Mouse (Mus musculus) hindbrain, embryonic 13.5 days (tissue): ENCODE measurements at regions not wholly inside any gene's neighbourhood (a gene's known extent, or its start where the extent isn't known, plus 50 kb on each side); places are given as distances from the start of the nearest gene placed in this dataset.

Experiments
- ATAC-seq: fragments of 200-750 bp; cut with Nextera tagmentation; 2 replicates; pipeline ENCODE4 v1.8.0; 2017; ENCODE audit warnings: moderate TSS enrichment; ENCODE audit not compliant: low FRiP score
- H3K27ac ChIP-seq: fragments of 300-500 bp; sonication (generic); 2 replicates; pipeline ENCODE4 v1.5.1; 2015; ENCODE audit warnings: inconsistent platforms, mild to moderate bottlenecking, moderate library complexity
- H3K27me3 ChIP-seq: fragments of 300-500 bp; sonication (generic); 2 replicates; pipeline ENCODE4 v1.6.1; 2015; ENCODE audit warnings: mild to moderate bottlenecking, inconsistent platforms
- H3K36me3 ChIP-seq: fragments of 300-500 bp; sonication (generic); 2 replicates; pipeline ENCODE4 v1.6.1; 2015; ENCODE audit warnings: mild to moderate bottlenecking, inconsistent platforms
- H3K4me1 ChIP-seq: fragments of 300-500 bp; sonication (generic); replicated peaks from 2 replicates; pipeline ENCODE4 v1.6.1; 2015; ENCODE audit warnings: inconsistent platforms
- H3K4me2 ChIP-seq: fragments of 300-500 bp; sonication (generic); 2 replicates; pipeline ENCODE4 v1.6.1; 2015; ENCODE audit warnings: inconsistent platforms, mild to moderate bottlenecking, moderate library complexity
- H3K4me3 ChIP-seq: fragments of 300-500 bp; sonication (generic); 2 replicates; pipeline ENCODE4 v1.5.1; 2015; ENCODE audit warnings: mild to moderate bottlenecking, inconsistent platforms
- H3K9ac ChIP-seq: fragments of 300-500 bp; sonication (generic); 2 replicates; pipeline ENCODE4 v1.6.1; 2015; ENCODE audit warnings: mild to moderate bottlenecking, inconsistent platforms
- H3K9me3 ChIP-seq: fragments of 300-500 bp; sonication (generic); 2 replicates; pipeline ENCODE4 v1.6.1; 2016; ENCODE audit warnings: inconsistent platforms
- WGBS: fragments of 180-500 bp; shearing (Covaris S2); methylation state at CpG from one replicate; pipeline ENCODE4 v1.1.7; 2015; 5-methylcytosine and 5-hydroxymethylcytosine counted together

DNA sequence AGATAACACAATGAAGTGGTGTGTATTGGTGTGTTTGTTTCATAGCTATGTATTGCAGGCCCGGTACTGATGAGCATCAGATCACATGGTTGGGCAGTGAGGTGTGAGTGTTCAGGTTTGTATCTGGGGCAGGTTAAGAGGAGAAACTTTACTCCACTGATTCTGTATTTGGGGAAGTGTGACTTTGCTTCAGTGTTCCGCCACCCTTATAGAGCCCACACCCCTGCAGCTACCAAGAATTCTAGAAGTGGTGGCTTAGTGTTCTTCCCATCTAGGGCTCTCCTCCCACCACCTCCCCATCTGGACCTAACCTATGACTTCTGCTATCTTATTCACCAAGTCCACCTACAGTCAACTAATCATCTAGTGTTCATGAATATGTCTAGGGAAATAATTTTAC is 160.4 kb upstream of the Zeb2 start:
- Histone ChIP-seq H3K27me3 (no peaks in the 10 kb centered on the region), H3K36me3 (no peaks in the 10 kb centered on the region), H3K27ac (no peak overlapping the region), H3K9me3 (no peaks in the 10 kb centered on the region), H3K9ac (no peak overlapping the region), H3K4me3 (no peak overlapping the region), H3K4me2 (no peak overlapping the region), H3K4me1 (no peaks in the 10 kb centered on the region)
- ATAC-seq = no peak
- 93% methylated on average over 2 of the region's 2 CpGs for WGBS

DNA sequence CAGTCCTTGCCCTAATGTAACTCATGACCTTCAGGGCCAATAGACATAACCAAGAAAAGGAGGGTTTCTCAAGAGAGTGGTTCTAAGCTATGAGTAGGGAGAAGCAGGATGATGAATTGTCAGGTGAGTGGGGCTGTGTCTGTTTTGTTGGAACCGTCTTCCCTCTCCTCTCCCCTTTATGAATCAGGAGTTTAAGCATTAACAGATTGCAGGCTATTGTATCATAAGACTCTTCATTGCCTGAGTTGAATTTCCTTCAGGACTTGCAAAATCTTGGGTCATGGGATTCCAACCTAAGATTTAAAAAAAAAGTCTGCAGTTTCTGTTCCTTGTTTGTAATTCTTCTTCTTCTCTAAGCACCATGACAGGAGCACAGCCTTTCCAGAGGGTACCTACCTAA is 159.5 kb upstream of the Zeb2 start:
- ATAC-seq = no peak

DNA sequence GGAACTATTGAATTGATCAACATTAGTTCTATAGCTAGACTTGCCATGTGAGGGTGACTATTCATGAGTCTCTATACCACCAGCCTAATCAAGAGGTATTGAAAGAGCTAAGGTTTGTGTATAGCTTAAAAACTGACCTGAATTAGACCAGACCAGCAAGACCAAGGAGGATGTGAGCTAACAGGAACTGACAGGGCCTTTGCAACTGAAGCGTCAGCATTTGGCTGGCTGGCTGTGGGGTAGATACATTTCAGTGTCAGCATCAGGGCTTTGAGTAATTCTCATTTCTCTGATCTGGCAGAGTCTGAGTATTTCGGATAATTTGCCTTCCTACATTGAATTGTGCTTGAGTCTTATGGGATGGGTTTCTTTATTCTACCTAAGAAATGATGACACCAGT is 152.8 kb upstream of the Zeb2 start:
- WGBS = 96% methylated on average over 2 of the region's 2 CpGs
- Histone ChIP-seq H3K9ac (no peak overlapping the region), H3K4me1 (no peaks in the 10 kb centered on the region), H3K4me2 (no peak overlapping the region), H3K4me3 (no peak overlapping the region), H3K36me3 (no peaks in the 10 kb centered on the region), H3K9me3 (no peaks in the 10 kb centered on the region), H3K27ac (no peak overlapping the region), H3K27me3 (no peaks in the 10 kb centered on the region)
- no peak for ATAC-seq

More for the DNA sequence above, 159.5 kb upstream of the Zeb2 start:
- Histone ChIP-seq H3K4me1 (no peaks in the 10 kb centered on the region), H3K36me3 (no peaks in the 10 kb centered on the region), H3K4me2 (no peak overlapping the region), H3K27ac (no peak overlapping the region), H3K9ac (no peak overlapping the region), H3K4me3 (no peak overlapping the region), H3K27me3 (no peaks in the 10 kb centered on the region), H3K9me3 (no peaks in the 10 kb centered on the region)
- WGBS = 82% methylated on average over 1 of the region's 1 CpGs

DNA sequence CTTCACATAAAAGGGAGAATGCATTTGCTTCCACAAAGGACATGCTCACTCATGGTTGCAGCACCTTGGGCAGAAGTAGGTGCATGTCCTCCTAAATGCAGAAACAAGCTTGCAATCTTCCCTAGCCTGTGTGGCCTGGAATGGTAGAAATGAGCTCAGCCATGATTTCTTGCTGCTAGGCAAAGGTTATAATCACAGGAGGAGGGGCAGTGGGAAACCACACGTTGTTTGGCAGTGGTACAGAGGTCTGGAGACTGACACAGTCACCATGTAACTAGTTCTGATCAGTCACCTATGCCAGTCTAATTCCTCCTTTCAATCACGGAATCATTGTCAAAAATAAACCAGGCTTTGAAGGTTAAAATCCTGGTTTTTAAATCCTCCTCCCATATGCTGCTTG is 148.6 kb upstream of the Zeb2 start:
- no peaks in the 10 kb centered on the region for H3K27me3 ChIP-seq
- no peaks in the 10 kb centered on the region for H3K36me3 ChIP-seq
- no peak overlapping the region for H3K4me2 ChIP-seq
- no peak overlapping the region for H3K4me3 ChIP-seq
- H3K4me1 ChIP-seq = no peaks in the 10 kb centered on the region
- WGBS = 53% methylated on average over 2 of the region's 2 CpGs
- H3K9ac ChIP-seq = no peak overlapping the region
- no peak overlapping the region for H3K27ac ChIP-seq
- ATAC-seq = no peak
- no peaks in the 10 kb centered on the region for H3K9me3 ChIP-seq

GRCm38 (mm10) chr2:45261949-45262348 is 144.8 kb upstream of the Zeb2 start:
- Histone ChIP-seq H3K4me2 (no peak overlapping the region), H3K9ac (no peak overlapping the region), H3K36me3 (no peaks in the 10 kb centered on the region), H3K9me3 (no peaks in the 10 kb centered on the region), H3K27ac (no peak overlapping the region), H3K4me3 (no peak overlapping the region), H3K4me1 (no peaks in the 10 kb centered on the region), H3K27me3 (no peaks in the 10 kb centered on the region)
- 78% methylated on average over 3 of the region's 3 CpGs for WGBS
- no peak for ATAC-seq

DNA sequence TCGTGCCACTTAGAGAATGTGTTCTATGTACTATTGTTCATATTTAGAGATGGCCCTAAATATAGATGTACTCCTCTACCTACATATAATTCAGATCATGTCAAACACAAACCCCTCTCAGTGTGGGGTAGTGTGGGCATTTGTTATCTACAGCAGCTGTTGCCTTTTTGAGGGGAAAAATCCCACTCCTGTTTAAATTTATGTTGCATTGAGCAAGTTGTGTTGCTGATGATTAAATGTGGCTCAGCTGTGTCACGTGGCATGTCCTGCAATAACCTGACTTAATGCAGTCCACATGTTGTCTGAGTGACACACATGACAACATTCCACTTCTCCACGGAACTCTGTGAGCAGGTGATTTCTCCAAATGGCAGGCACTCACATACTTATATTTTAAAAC is 141.7 kb upstream of the Zeb2 start:
- Histone ChIP-seq H3K36me3 (no peaks in the 10 kb centered on the region), H3K9ac (no peak overlapping the region), H3K4me3 (no peak overlapping the region), H3K4me1 (no peaks in the 10 kb centered on the region), H3K27ac (no peak overlapping the region), H3K9me3 (no peaks in the 10 kb centered on the region), H3K27me3 (no peaks in the 10 kb centered on the region), H3K4me2 (no peak overlapping the region)
- no peak for ATAC-seq
- 78% methylated on average over 3 of the region's 3 CpGs for WGBS

DNA sequence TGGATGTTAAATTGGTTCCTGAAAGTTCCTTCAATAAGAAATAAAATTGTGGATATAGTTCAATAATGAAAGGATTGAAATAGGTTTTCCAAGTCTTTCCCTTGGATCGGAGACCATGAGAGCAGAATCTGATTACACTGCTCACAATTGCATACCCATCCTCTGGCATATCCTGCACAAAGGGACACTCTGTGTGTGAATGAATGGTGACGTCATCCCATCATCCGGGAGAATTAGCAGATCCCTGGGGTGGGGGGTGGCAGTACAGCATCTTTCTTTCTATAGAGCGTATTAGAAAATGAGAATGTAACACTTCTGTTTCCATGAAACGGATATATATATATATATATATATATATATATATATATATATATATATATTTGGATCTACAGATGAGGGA is 139.2 kb upstream of the Zeb2 start:
- Histone ChIP-seq H3K27me3 (no peaks in the 10 kb centered on the region), H3K4me1 (no peaks in the 10 kb centered on the region), H3K9me3 (no peaks in the 10 kb centered on the region), H3K27ac (no peak overlapping the region), H3K9ac (no peak overlapping the region), H3K36me3 (no peaks in the 10 kb centered on the region), H3K4me2 (no peak overlapping the region), H3K4me3 (no peak overlapping the region)
- WGBS = 65% methylated on average over 5 of the region's 5 CpGs
- no peak for ATAC-seq

- no peak for ATAC-seq
- no peaks in the 10 kb centered on the region for H3K4me1 ChIP-seq
- H3K36me3 ChIP-seq = no peaks in the 10 kb centered on the region
- H3K27ac ChIP-seq = no peak overlapping the region
- H3K27me3 ChIP-seq = no peaks in the 10 kb centered on the region
- no peak overlapping the region for H3K9ac ChIP-seq
- 79% methylated on average over 4 of the region's 4 CpGs for WGBS
- H3K4me2 ChIP-seq = no peak overlapping the region
- no peak overlapping the region for H3K4me3 ChIP-seq
- no peaks in the 10 kb centered on the region for H3K9me3 ChIP-seq
These were observed 136.7 kb upstream of the Zeb2 start for GRCm38 (mm10) chr2:45253936-45254335.

- Histone ChIP-seq H3K4me1 (no peaks in the 10 kb centered on the region), H3K4me2 (no peak overlapping the region), H3K27me3 (no peaks in the 10 kb centered on the region), H3K4me3 (no peak overlapping the region), H3K36me3 (no peaks in the 10 kb centered on the region), H3K9me3 (no peaks in the 10 kb centered on the region), H3K9ac (no peak overlapping the region), H3K27ac (no peak overlapping the region)
- ATAC-seq = no peak
- WGBS = 86% methylated on average over 4 of the region's 4 CpGs
These were observed 135.1 kb upstream of the Zeb2 start for GRCm38 (mm10) chr2:45252321-45252720.

GRCm38 (mm10) chr2:45249658-45250057 is 132.5 kb upstream of the Zeb2 start:
- no peak for ATAC-seq
- Histone ChIP-seq H3K4me2 (no peak overlapping the region), H3K4me3 (no peak overlapping the region), H3K9ac (no peak overlapping the region), H3K9me3 (no peaks in the 10 kb centered on the region), H3K27me3 (no peaks in the 10 kb centered on the region), H3K36me3 (no peaks in the 10 kb centered on the region), H3K4me1 (no peaks in the 10 kb centered on the region), H3K27ac (no peak overlapping the region)
- 91% methylated on average over 1 of the region's 1 CpGs for WGBS

DNA sequence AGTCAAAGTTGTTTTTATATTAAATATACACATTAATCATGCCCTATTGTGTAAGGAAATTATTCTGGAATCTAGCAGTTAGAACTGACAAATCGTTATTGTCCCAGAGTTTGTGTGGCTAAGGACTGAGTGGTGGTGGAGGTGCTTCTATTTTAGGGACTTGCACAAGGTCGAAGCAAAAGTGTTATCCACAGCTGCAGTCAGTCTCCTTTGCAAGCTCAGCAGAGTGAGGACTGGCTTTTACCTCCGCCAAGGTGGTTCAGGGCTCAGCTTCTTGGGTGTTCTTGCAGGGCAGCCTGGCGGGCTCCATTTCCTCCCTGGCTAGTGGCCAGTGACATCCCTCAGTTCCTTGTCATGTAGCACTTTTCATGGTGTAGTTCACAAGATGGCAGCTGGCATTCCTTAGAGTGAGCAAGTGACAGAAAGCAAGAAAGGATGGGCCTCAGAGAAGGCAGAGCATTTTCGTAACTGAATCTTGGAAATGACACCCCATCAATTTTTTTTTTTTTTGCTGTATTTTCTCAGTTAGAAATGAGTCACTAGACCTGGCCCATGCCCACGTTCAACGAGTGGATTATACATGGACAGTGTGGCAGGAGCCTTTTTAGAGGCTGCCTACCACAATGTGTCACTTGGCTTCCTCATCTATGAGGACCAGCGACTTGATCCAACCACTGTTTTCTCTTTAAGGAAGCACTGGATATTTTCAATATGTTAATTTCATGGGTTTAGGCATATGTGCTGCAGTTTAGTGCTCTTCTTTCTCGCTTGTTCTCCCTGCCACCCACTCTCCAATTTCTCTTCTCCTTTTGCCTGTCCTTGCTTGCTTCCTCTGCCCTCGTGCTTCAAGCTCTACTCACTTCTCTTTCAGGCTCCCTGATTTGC is 129.1 kb upstream of the Zeb2 start:
- 91% methylated on average over 10 of the region's 10 CpGs for WGBS
- no peaks in the 10 kb centered on the region for H3K4me1 ChIP-seq
- no peak overlapping the region for H3K4me2 ChIP-seq
- ATAC-seq = no peak
- H3K9me3 ChIP-seq = no peaks in the 10 kb centered on the region
- no peaks in the 10 kb centered on the region for H3K36me3 ChIP-seq
- no peaks in the 10 kb centered on the region for H3K27me3 ChIP-seq
- H3K4me3 ChIP-seq = no peak overlapping the region
- no peak overlapping the region for H3K27ac ChIP-seq
- H3K9ac ChIP-seq = no peak overlapping the region

DNA sequence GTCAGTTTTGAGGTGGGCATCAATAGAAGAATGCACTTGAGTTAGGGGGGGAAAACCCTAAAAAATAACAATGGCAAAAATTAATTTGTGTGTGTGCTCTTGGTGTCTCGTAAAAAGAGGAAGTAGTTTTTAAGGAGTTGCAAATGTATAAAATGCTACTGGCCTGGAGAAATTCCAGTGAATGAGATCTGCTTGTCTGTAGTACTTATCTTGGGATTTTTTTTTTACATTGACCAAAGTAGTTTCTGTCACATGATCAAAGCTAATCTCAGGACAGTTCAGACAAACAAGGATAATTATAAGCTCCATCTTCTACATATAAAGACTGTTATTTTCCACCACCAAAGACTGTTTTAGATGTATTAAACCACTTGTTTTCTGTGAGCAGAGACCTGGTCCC is 128.3 kb upstream of the Zeb2 start:
- H3K27me3 ChIP-seq = no peaks in the 10 kb centered on the region
- H3K9ac ChIP-seq = no peak overlapping the region
- no peaks in the 10 kb centered on the region for H3K9me3 ChIP-seq
- no peak overlapping the region for H3K27ac ChIP-seq
- H3K4me3 ChIP-seq = no peak overlapping the region
- H3K36me3 ChIP-seq = no peaks in the 10 kb centered on the region
- 95% methylated on average over 1 of the region's 1 CpGs for WGBS
- no peak overlapping the region for H3K4me2 ChIP-seq
- no peak for ATAC-seq
- no peaks in the 10 kb centered on the region for H3K4me1 ChIP-seq

GRCm38 (mm10) chr2:45244491-45244890 is 127.3 kb upstream of the Zeb2 start:
- Histone ChIP-seq H3K27ac (no peak overlapping the region), H3K9me3 (no peaks in the 10 kb centered on the region), H3K9ac (no peak overlapping the region), H3K4me1 (no peaks in the 10 kb centered on the region), H3K4me2 (no peak overlapping the region), H3K27me3 (no peaks in the 10 kb centered on the region), H3K4me3 (no peak overlapping the region), H3K36me3 (no peaks in the 10 kb centered on the region)
- no peak for ATAC-seq
- 89% methylated on average over 14 of the region's 14 CpGs for WGBS
